Mouse (Mus musculus): ENCODE measurements around the gene Ets2. TPM values are rescaled to one million over a fixed set of nuclear protein-coding genes. Genes with fewer than 3 reads are reported as not detected.
A peak's percentile ranks its signal among the peaks of the same experiment; 100 is the strongest.

The Ets2 gene
- polyA plus RNA-seq, 1 experiment, result 31.8 TPM

GRCm38 (mm10) chr16:95749291-95750103, 47.6 kb downstream of the Ets2 start:
- no peak for DNase-seq (ENCODE audit: low read depth in 1 of 2, low spot score in 2 of 2)
- no peaks in the 10 kb centered on the region for H3K36me3 ChIP-seq (ENCODE audit: control insufficient read depth, insufficient read depth, low read length)
- peak overlapping the region; percentile 74 for H3K27ac ChIP-seq (ENCODE audit: insufficient read depth, low read length)
- 0 out of 2 replicates have a peak overlapping the region, but pooled peaks have one; percentile 10 for H3K4me3 ChIP-seq (ENCODE audit: extremely low read depth, insufficient read depth, insufficient read length)
- no peak for TF ChIP-seq CTCF (IDR thresholded peaks at IDR 0.05; ENCODE audit: extremely low read depth, insufficient read depth, insufficient read length, insufficient replicate concordance)
- TF ChIP-seq POLR2A (IDR thresholded peaks at IDR 0.05; ENCODE audit: low read depth, low read length), result no peak
- no peaks in the 10 kb centered on the region for H3K27me3 ChIP-seq (ENCODE audit: control insufficient read depth, insufficient read depth, low read length)
- H3K4me1 ChIP-seq (ENCODE audit: control insufficient read depth, insufficient read depth, insufficient read length), result peaks cover 25% of the 10 kb centered on the region; the same call in 1 of the 2 replicates
- 40% methylated on average over 12 of the region's 12 CpGs for WGBS

DNA sequence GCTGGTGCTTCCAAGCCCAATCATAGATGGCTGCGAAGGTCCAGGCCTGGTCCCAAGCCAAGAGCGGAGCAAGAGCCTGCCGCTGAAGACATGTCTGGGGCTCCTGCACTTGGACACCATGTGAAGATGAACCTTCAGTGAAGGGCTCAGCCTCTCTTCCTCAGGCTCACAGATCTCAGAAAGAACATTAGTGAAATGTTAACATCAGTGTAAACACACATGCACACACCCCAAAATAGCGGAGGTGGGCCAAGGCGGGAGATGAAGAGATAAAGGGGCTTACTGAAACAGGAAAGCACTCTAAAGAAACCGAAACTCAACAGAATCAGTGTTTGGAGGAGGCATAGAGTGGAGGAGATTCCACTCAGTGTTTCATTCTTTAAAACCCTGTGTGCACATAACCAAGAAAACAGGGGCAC, 48.3 kb downstream of the Ets2 start:
- Histone ChIP-seq H3K27ac (ENCODE audit: insufficient read depth, low read length) (peak overlapping the region; percentile 74), H3K27me3 (ENCODE audit: control insufficient read depth, insufficient read depth, low read length) (no peaks in the 10 kb centered on the region), H3K36me3 (ENCODE audit: control insufficient read depth, insufficient read depth, low read length) (no peaks in the 10 kb centered on the region), H3K4me1 (ENCODE audit: control insufficient read depth, insufficient read depth, insufficient read length) (peaks cover 25% of the 10 kb centered on the region; the same call in 1 of the 2 replicates), H3K4me3 (ENCODE audit: extremely low read depth, insufficient read depth, insufficient read length) (peak overlapping the region; percentile 10; the same call in 1 of the 2 replicates)
- no peak for DNase-seq (ENCODE audit: low read depth in 1 of 2, low spot score in 2 of 2)
- WGBS, result 42% methylated on average over 6 of the region's 6 CpGs
- no peak for TF ChIP-seq POLR2A (IDR thresholded peaks at IDR 0.05; ENCODE audit: low read depth, low read length)
- TF ChIP-seq CTCF (IDR thresholded peaks at IDR 0.05; ENCODE audit: extremely low read depth, insufficient read depth, insufficient read length, insufficient replicate concordance), result no peak

DNA sequence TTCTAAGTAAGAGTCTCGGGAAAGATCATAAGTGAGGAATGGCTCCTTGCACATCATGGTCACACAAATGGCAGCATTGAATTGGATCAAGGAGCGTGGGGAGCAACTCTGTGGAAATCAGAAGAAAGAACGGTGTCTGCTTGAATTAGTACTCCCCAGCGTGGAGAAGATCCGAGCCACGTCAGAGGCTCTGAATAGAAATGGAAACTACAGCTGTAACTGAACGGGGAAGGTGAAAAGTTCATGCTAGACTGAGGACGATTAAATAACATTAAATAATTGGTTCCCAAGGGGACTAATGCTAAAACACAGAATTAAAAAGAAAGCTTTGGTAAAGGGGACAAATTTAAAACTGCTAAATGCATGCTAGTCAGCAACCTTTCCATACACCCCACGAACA, 50.6 kb downstream of the Ets2 start:
- H3K27me3 ChIP-seq (ENCODE audit: control insufficient read depth, insufficient read depth, low read length), result no peaks in the 10 kb centered on the region
- WGBS, result 33% methylated on average over 9 of the region's 9 CpGs
- H3K27ac ChIP-seq (ENCODE audit: insufficient read depth, low read length), result no peak overlapping the region
- DNase-seq (ENCODE audit: low read depth in 1 of 2, low spot score in 2 of 2), result no peak
- peaks cover 25% of the 10 kb centered on the region; the same call in 1 of the 2 replicates for H3K4me1 ChIP-seq (ENCODE audit: control insufficient read depth, insufficient read depth, insufficient read length)
- no peak overlapping the region for H3K4me3 ChIP-seq (ENCODE audit: extremely low read depth, insufficient read depth, insufficient read length)
- H3K36me3 ChIP-seq (ENCODE audit: control insufficient read depth, insufficient read depth, low read length), result no peaks in the 10 kb centered on the region
- no peak for TF ChIP-seq CTCF (IDR thresholded peaks at IDR 0.05; ENCODE audit: extremely low read depth, insufficient read depth, insufficient read length, insufficient replicate concordance)
- TF ChIP-seq POLR2A (IDR thresholded peaks at IDR 0.05; ENCODE audit: low read depth, low read length), result no peak

DNA sequence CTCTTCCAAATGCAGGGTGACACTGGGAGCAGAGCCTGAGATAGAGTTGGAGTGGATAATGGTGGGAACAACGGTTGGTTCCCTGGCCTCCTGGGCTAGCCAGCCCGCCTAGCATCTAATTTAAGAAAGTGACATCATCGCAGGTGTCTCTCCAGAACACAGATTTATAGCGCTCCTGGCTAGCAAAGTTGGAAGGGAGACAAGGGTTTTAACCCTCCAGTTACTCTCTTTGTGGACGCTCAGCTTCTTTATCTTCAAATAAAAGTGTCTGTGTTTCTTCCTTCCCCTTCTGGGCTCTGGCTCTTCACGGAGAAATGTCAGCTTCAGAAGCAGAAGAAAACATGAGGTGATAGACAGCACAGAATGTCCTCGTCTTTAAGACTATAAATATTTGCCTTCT, 51.4 kb downstream of the Ets2 start:
- no peak for DNase-seq (ENCODE audit: low read depth in 1 of 2, low spot score in 2 of 2)
- Histone ChIP-seq H3K4me3 (ENCODE audit: extremely low read depth, insufficient read depth, insufficient read length) (no peak overlapping the region), H3K4me1 (ENCODE audit: control insufficient read depth, insufficient read depth, insufficient read length) (peaks cover 25% of the 10 kb centered on the region; the same call in 1 of the 2 replicates), H3K36me3 (ENCODE audit: control insufficient read depth, insufficient read depth, low read length) (no peaks in the 10 kb centered on the region), H3K27me3 (ENCODE audit: control insufficient read depth, insufficient read depth, low read length) (no peaks in the 10 kb centered on the region), H3K27ac (ENCODE audit: insufficient read depth, low read length) (no peak overlapping the region)
- WGBS, result 17% methylated on average over 7 of the region's 7 CpGs
- TF ChIP-seq CTCF (IDR thresholded peaks at IDR 0.05; ENCODE audit: extremely low read depth, insufficient read depth, insufficient read length, insufficient replicate concordance), result no peak
- TF ChIP-seq POLR2A (IDR thresholded peaks at IDR 0.05; ENCODE audit: low read depth, low read length), result no peak

GRCm38 (mm10) chr16:95759151-95759987, 57.5 kb downstream of the Ets2 start:
- no peak overlapping the region for H3K4me3 ChIP-seq (ENCODE audit: extremely low read depth, insufficient read depth, insufficient read length)
- H3K27me3 ChIP-seq (ENCODE audit: control insufficient read depth, insufficient read depth, low read length), result no peaks in the 10 kb centered on the region
- H3K27ac ChIP-seq (ENCODE audit: insufficient read depth, low read length), result no peak overlapping the region
- H3K4me1 ChIP-seq (ENCODE audit: control insufficient read depth, insufficient read depth, insufficient read length), result no peaks in the 10 kb centered on the region; the same call in 1 of the 2 replicates
- no peak for DNase-seq (ENCODE audit: low read depth in 1 of 2, low spot score in 2 of 2)
- TF ChIP-seq POLR2A (IDR thresholded peaks at IDR 0.05; ENCODE audit: low read depth, low read length) (no peak), CTCF (IDR thresholded peaks at IDR 0.05; ENCODE audit: extremely low read depth, insufficient read depth, insufficient read length, insufficient replicate concordance) (no peak)
- WGBS, result 92% methylated on average over 8 of the region's 8 CpGs
- no peaks in the 10 kb centered on the region for H3K36me3 ChIP-seq (ENCODE audit: control insufficient read depth, insufficient read depth, low read length)

GRCm38 (mm10) chr16:95759988-95760391, 58.1 kb downstream of the Ets2 start:
- Histone ChIP-seq H3K4me3 (ENCODE audit: extremely low read depth, insufficient read depth, insufficient read length) (no peak overlapping the region), H3K36me3 (ENCODE audit: control insufficient read depth, insufficient read depth, low read length) (no peaks in the 10 kb centered on the region), H3K27ac (ENCODE audit: insufficient read depth, low read length) (no peak overlapping the region), H3K27me3 (ENCODE audit: control insufficient read depth, insufficient read depth, low read length) (no peaks in the 10 kb centered on the region), H3K4me1 (ENCODE audit: control insufficient read depth, insufficient read depth, insufficient read length) (no peaks in the 10 kb centered on the region; the same call in 1 of the 2 replicates)
- TF ChIP-seq POLR2A (IDR thresholded peaks at IDR 0.05; ENCODE audit: low read depth, low read length) (no peak), CTCF (IDR thresholded peaks at IDR 0.05; ENCODE audit: extremely low read depth, insufficient read depth, insufficient read length, insufficient replicate concordance) (no peak)
- no peak for DNase-seq (ENCODE audit: low read depth in 1 of 2, low spot score in 2 of 2)
- WGBS, result 82% methylated on average over 6 of the region's 6 CpGs

Data from spleen, adult 2 months (tissue).